Mouse (Mus musculus) CD8-positive naive resting alpha-beta T cell, adult 57 days (primary cell): Measurements from ENCODE around the gene Acap2. TPM values are rescaled to one million over a fixed set of nuclear protein-coding genes. Genes with fewer than 3 reads are reported as not detected.

Experiments used
- total RNA-seq: library from RNA; stranded (reverse); gene quantifications from one replicate; pipeline ENCODE4 v1.2.4, GENCODE M21; 2023

The Acap2 gene
- 49.3 TPM for total RNA-seq

DNA sequence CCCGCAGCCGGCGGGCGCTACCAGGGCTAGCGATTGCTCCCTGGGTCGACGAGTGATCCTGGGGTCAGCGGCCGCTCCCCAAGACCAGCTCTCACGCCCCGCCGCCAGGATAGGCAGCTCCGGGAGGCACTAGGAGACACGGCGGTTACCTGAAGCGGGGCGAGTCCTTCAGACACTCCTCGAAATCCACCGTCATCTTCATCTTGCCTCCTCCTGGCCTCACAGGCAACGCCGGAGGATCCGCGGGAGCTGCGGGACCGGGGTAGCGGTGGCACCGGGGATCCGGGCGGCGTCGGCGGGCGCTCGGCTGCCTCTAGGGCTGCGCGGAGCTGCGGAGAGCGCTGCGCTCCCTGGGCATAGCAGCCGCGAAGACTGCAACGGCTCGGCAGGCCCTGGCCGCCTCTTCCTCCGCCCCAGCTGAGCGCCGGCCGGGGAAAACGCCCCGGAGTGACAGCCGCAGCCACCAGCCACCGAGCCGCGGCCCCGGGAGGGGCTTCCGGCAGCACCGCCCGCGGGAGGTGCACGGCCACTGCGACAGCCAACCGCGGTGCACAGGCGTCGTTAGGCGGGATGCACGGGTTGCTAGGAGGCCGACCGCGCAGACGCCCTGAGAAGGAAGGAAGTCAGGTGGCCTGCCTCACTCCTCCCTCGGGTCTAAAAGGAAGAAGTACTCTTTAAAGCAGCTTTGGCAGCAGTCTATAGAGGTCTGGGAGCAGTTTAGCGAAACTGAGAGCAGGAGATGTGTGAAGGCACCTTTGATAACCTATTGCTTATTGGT lies at the start of gene Acap2:
TSS of gene Acap2 (minus strand) at position 456 of the 778 bp plus-strand sequence.

DNA sequence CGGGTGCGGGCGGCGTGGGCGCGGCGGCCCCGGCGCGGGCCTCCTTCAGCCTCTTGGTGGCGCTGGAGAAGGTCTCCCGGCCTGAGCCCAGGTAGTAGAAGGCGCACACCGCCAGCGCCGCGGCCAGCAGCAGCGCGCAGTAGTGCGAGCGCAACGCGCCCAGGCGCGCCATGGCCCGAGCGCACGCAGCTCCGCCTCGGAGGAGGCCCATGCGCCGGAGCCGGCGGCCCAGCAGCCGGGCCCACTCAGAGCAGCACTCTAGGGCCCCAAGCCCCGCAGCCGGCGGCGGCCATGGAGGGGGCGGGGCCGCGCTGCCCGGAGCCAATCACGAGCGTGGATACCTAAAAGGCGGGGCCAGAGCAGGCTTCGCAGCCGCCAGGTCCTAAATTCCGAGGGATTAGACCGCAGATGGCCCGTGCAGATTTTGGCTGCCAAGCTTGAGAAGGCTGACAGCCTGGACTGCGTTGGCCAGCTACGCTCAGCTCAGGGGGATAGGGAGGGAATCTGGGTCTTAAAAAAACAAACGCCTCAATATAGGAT lies 119.8 kb downstream of the Acap2 start, which contains the start of gene Xxylt1:
TSS of gene Xxylt1 (minus strand) at position 308 of the 540 bp plus-strand sequence.

Other genes with a start within 250 kb of the Acap2 start
- 11.1 TPM for gene Xxylt1, start 119.8 kb downstream of the Acap2 start, total RNA-seq
- gene Ppp1r2, start 74.0 kb upstream of the Acap2 start, total RNA-seq: 29.9 TPM
- not detected for gene Apod, start 113.6 kb upstream of the Acap2 start, total RNA-seq
- 42.3 TPM for gene Bdh1, start 221.0 kb upstream of the Acap2 start, total RNA-seq